Mouse (Mus musculus): ENCODE measurements at regions not wholly inside any gene's neighbourhood (a gene's known extent, or its start where the extent isn't known, plus 50 kb on each side); places are given as distances from the start of the nearest gene placed in this dataset.

GRCm38 (mm10) chr12:47164031-47164717 lies 345.4 kb upstream of the Nova1 start:
- TF ChIP-seq CTCF (IDR thresholded peaks at IDR 0.05; ENCODE audit: borderline replicate concordance, insufficient read depth, low read length) = no peak
- no peak for TF ChIP-seq POLR2A (IDR thresholded peaks at IDR 0.05; ENCODE audit: low read depth, low read length)
